Mouse (Mus musculus): ENCODE measurements around the gene Id1. TPM values are rescaled to one million over a fixed set of nuclear protein-coding genes. Genes with fewer than 3 reads are reported as not detected.
A peak's percentile ranks its signal among the peaks of the same experiment; 100 is the strongest.

Id1 gene
- polyA plus RNA-seq, 1 experiment from 2014 or later = 123 TPM

GRCm38 (mm10) chr2:152718076-152718475 lies 18.0 kb upstream of the Id1 start:
- Histone ChIP-seq H3K9ac (no peak overlapping the region), H3K4me2 (no peak overlapping the region), H3K27me3 (ENCODE audit: insufficient read depth, low read length) (peaks cover 1% of the 10 kb centered on the region; the same call in 1 of the 2 replicates), H3K4me3 (ENCODE audit: low read depth, low read length) (no peak overlapping the region), H3K9me3 (ENCODE audit: low read depth, low read length) (no peaks in the 10 kb centered on the region), H3K4me1 (ENCODE audit: insufficient read depth) (no peaks in the 10 kb centered on the region), H3K27ac (ENCODE audit: low read depth) (no peak overlapping the region), H3K36me3 (ENCODE audit: insufficient read depth) (no peaks in the 10 kb centered on the region)
- 0 out of 2 replicates have a peak, but pooled peaks have one; percentile 22 for ATAC-seq (ENCODE audit: insufficient read depth)
- no peak for DNase-seq
- TF ChIP-seq CTCF (IDR thresholded peaks at IDR 0.05; ENCODE audit: low read depth) = no peak
- WGBS = 35% methylated on average over 6 of the region's 6 CpGs

- no peaks in the 10 kb centered on the region for H3K36me3 ChIP-seq (ENCODE audit: insufficient read depth)
- peaks cover 7% of the 10 kb centered on the region; the same call in 1 of the 2 replicates for H3K27me3 ChIP-seq (ENCODE audit: insufficient read depth, low read length)
- peaks cover 29% of the 10 kb centered on the region for H3K4me1 ChIP-seq (ENCODE audit: insufficient read depth)
- no peak for TF ChIP-seq CTCF (IDR thresholded peaks at IDR 0.05; ENCODE audit: low read depth)
- H3K9ac ChIP-seq = peak overlapping the region; percentile 61
- no peaks in the 10 kb centered on the region for H3K9me3 ChIP-seq (ENCODE audit: low read depth, low read length)
- H3K4me3 ChIP-seq (ENCODE audit: low read depth, low read length) = peak overlapping the region; percentile 32
- 2% methylated on average over 37 of the region's 37 CpGs for WGBS
- DNase-seq (peak; percentile 63), ATAC-seq (ENCODE audit: insufficient read depth) (peak; percentile 69)
- peak overlapping the region; percentile 50; the same call in 1 of the 2 replicates for H3K27ac ChIP-seq (ENCODE audit: low read depth)
- peak overlapping the region; percentile 77 for H3K4me2 ChIP-seq
Measured at GRCm38 (mm10) chr2:152723651-152724331, 12.3 kb upstream of the Id1 start.

GRCm38 (mm10) chr2:152724332-152724723 lies 11.7 kb upstream of the Id1 start:
- H3K4me1 ChIP-seq (ENCODE audit: insufficient read depth) = peaks cover 34% of the 10 kb centered on the region
- no peak for ATAC-seq (ENCODE audit: insufficient read depth)
- no peak for DNase-seq
- peak overlapping the region; percentile 32 for H3K4me3 ChIP-seq (ENCODE audit: low read depth, low read length)
- H3K4me2 ChIP-seq = peak overlapping the region; percentile 77
- TF ChIP-seq CTCF (IDR thresholded peaks at IDR 0.05; ENCODE audit: low read depth) = no peak
- H3K27me3 ChIP-seq (ENCODE audit: insufficient read depth, low read length) = peaks cover 7% of the 10 kb centered on the region; the same call in 1 of the 2 replicates
- peak overlapping the region; percentile 61 for H3K9ac ChIP-seq
- WGBS = 59% methylated on average over 3 of the region's 3 CpGs
- H3K27ac ChIP-seq (ENCODE audit: low read depth) = peak overlapping the region; percentile 50; the same call in 1 of the 2 replicates
- no peaks in the 10 kb centered on the region for H3K36me3 ChIP-seq (ENCODE audit: insufficient read depth)
- no peaks in the 10 kb centered on the region for H3K9me3 ChIP-seq (ENCODE audit: low read depth, low read length)

- WGBS = 61% methylated on average over 15 of the region's 15 CpGs
- no peak for DNase-seq
- Histone ChIP-seq H3K9ac (no peak overlapping the region), H3K27ac (ENCODE audit: low read depth) (no peak overlapping the region), H3K4me2 (peak overlapping the region; percentile 18; the same call in 1 of the 2 replicates), H3K4me1 (ENCODE audit: insufficient read depth) (peaks cover 43% of the 10 kb centered on the region), H3K4me3 (ENCODE audit: low read depth, low read length) (no peak overlapping the region), H3K9me3 (ENCODE audit: low read depth, low read length) (no peaks in the 10 kb centered on the region), H3K27me3 (ENCODE audit: insufficient read depth, low read length) (peaks cover 7% of the 10 kb centered on the region; the same call in 1 of the 2 replicates), H3K36me3 (ENCODE audit: insufficient read depth) (no peaks in the 10 kb centered on the region)
- ATAC-seq (ENCODE audit: insufficient read depth) = no peak
- no peak for TF ChIP-seq CTCF (IDR thresholded peaks at IDR 0.05; ENCODE audit: low read depth)
Measured at GRCm38 (mm10) chr2:152725178-152725750, 10.8 kb upstream of the Id1 start.

DNA sequence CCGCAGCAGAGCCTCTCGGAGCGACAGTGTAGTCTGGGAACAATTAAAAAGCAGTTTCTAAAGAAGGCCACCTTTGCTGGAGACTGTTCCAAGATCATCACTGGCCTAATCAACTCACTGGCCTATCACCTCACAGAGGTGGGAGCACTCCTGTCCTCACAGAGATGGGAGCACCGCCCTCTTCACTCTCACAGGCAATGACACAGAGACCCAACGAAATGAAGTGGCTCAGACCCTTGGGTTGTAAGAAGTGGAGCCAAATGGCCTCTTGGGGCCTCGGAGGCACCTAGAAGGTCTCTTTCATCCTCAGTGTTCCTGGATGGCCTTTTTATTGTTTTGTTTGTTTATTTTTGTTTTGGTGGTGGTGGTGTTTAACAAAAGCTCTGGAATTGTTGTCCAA lies 9.8 kb upstream of the Id1 start:
- Histone ChIP-seq H3K9me3 (ENCODE audit: low read depth, low read length) (no peaks in the 10 kb centered on the region), H3K4me2 (no peak overlapping the region), H3K4me1 (ENCODE audit: insufficient read depth) (peaks cover 46% of the 10 kb centered on the region), H3K27ac (ENCODE audit: low read depth) (no peak overlapping the region), H3K4me3 (ENCODE audit: low read depth, low read length) (no peak overlapping the region), H3K9ac (no peak overlapping the region), H3K36me3 (ENCODE audit: insufficient read depth) (no peaks in the 10 kb centered on the region), H3K27me3 (ENCODE audit: insufficient read depth, low read length) (peaks cover 7% of the 10 kb centered on the region; the same call in 1 of the 2 replicates)
- WGBS = 82% methylated on average over 6 of the region's 6 CpGs
- TF ChIP-seq CTCF (IDR thresholded peaks at IDR 0.05; ENCODE audit: low read depth) = no peak
- no peak for DNase-seq
- no peak for ATAC-seq (ENCODE audit: insufficient read depth)

GRCm38 (mm10) chr2:152726751-152727335 lies 9.2 kb upstream of the Id1 start:
- Histone ChIP-seq H3K4me2 (no peak overlapping the region), H3K27ac (ENCODE audit: low read depth) (peak overlapping the region; percentile 72; the same call in 1 of the 2 replicates), H3K4me1 (ENCODE audit: insufficient read depth) (peaks cover 46% of the 10 kb centered on the region), H3K27me3 (ENCODE audit: insufficient read depth, low read length) (peaks cover 7% of the 10 kb centered on the region; the same call in 1 of the 2 replicates), H3K36me3 (ENCODE audit: insufficient read depth) (no peaks in the 10 kb centered on the region), H3K4me3 (ENCODE audit: low read depth, low read length) (no peak overlapping the region), H3K9me3 (ENCODE audit: low read depth, low read length) (no peaks in the 10 kb centered on the region), H3K9ac (no peak overlapping the region)
- DNase-seq (no peak), ATAC-seq (ENCODE audit: insufficient read depth) (no peak)
- no peak for TF ChIP-seq CTCF (IDR thresholded peaks at IDR 0.05; ENCODE audit: low read depth)
- WGBS = 41% methylated on average over 6 of the region's 6 CpGs
